Mouse (Mus musculus) fibroblast of lung, adult 2 months (primary cell): Measurements from ENCODE around the gene 5330417H12Rik.

Experiments used
- DNase-seq: peaks from one replicate; pipeline ENCODE4 v3.0.0-alpha.2; 2011; ENCODE audit warnings: low read depth

The 5330417H12Rik gene

DNA sequence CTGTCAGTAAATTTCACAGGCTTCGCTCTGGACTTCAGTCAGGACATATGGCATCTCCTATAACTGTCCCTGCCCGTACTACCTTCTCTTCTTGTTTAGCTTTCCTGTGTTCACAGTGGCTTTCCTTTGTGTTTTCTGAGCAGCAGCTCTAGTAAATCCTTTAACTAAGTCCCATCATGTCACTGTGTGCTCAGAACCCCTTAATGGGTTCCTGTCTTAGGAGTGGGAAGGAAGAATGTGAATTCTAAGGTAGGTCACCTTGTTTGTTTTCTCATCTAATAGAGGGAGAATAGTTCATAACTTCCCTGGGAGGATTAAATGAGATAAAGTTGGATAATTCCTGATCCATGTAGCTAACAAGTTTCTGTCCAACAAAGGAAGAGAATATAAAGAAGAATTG, at the start of gene 5330417H12Rik:
5330417H12Rik (minus strand) TSS at position 101 of the 400 bp plus-strand sequence.
- no peak for DNase-seq

DNA sequence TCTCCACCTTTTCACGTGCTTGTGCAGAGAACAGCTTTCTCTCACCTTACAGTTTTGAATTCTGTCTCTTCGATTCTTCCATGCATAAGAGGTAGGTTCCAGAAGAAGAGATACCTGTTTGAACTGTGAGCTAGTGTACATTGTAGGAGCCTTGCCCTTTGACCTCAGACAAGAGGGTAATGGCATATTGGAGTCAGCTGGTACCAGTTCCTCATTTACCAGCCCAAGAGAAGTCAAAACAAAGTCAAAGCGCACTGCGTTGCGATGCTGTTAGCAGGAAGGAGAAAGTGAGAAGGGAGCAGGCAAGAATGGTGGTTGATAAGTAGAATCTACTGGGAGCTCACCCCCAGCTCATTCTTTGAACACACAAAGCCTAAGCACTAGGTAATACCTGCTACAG, 43.6 kb upstream of the 5330417H12Rik start:
- no peak for DNase-seq

DNA sequence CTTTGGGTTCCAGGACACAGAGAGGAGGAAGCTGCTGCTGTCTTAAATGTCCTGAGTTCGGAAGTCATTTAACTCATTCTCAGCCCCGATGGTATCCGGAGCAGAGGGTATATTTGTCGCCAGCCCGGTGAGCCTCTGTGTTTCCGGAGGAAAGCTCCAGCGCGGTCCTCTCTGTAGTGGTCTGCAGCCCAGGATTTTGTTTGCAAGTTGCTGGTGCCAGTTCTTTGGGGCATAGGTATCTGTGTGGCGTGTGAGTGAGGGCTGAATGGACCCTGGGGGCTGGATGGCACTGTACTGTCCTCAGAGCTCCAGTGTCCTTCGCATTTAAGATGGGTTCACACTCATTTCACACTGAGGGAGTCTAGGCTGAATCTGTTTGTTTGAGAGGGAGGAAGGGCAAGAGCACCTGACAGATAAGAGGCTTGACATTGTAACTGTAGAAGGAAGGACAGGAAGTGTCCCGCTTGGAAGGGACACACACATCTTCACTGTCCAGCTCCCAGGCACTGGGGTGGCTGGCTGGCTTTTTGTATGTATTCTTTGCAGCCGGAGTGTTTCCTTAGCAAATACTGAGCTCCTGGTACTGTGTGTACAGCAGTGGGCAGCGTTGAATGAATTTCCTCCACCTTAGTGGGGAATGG, 41.4 kb upstream of the 5330417H12Rik start:
- DNase-seq = no peak

DNA sequence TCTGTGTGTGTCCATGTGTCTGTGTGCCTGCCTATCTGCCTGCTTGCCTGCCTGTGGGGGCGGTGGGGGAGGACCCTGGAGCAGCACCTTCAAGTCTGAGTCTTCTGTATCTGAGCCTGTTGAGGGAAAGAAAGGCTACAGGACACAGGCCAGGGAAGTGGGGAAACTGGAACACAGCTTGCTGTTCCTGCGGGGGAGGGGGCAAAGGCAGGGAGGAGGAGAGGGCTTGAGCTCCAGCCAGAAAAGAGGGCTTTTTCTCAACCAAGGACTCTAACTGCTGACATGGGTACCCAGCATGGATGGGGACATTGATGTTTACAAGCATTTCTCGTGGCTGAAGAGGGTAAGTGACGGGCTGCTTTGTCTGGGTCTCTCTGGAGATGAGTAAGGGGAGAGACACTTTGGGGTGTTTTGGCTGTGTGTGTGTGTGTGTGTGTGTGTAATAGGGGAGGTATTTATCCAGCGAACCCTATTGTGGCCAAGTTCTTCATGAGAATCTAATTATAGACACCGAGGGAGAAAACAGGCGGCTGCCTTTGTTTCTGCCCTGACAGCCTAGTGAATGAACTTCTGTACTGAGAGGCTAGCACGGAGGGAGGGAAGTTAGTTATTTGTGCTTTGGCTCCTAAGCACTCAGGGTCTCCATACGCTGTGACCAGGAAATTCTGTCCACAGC, 40.8 kb upstream of the 5330417H12Rik start:
- no peak for DNase-seq

DNA sequence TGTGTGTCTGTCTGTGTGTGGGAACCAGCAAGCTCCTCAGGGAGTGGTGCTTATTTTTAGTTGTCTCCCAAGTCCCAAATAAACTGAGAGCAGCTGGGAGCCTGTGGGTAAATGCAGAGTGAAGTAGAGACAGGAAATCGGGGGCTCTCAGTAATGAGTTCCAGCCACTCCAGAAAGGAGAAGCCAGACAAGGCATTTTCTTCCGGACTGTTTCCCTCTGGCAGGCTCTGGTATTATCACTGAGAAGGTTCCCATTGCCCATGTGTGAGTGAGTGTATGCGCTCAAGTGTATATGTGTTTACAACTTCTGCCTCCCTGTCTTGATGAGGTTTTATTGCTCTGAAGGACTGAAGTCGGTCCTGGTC, 40.2 kb upstream of the 5330417H12Rik start:
- peak; percentile 27 for DNase-seq

DNA sequence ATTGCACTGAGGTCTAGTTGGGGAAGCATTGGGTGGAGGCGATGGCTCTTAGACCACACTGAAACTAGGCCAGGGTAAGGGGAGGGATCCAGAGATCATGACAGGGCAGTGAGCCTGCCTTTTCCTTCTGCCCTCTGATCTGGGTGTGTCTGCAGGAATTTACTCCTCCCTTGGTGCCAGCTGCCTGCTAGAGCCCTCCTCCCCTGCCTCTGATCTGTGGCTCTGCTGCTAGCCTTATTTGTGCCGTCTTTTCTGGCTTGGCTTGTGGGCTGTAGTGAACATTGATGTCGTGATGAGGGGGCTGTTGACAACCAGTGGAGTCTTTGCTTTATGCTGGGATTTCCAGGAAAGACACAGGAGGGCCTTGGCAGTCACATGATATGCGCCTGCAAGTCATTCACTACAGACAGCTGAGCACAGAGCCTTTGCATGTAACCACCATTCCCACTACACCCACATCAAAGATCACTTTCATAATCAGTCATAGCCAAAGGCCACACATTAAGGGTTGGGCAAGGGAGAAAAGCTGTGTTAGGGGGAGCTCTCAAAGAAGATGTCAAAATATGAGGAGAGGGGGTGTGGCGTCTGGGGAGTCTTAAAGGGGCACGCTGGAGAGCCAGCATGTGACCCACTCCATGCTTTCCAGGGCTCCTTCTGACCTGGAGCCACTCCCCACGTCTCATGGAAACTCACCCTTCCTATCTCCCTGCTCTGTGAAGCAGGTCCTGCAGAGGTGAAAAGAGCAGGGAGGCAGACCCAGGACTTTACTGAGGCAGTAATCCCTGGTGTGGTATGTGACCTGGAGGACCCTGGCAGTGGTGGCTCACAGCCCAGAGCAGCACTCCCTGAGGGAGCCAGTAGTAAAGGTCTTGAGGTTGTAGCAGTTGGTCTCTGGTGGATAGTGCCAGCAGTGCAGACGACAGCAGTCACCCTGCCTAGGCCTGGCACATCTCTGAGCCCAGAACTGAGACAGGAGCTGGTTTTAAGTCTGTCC, 39.4 kb upstream of the 5330417H12Rik start:
- DNase-seq = peak; percentile 71

DNA sequence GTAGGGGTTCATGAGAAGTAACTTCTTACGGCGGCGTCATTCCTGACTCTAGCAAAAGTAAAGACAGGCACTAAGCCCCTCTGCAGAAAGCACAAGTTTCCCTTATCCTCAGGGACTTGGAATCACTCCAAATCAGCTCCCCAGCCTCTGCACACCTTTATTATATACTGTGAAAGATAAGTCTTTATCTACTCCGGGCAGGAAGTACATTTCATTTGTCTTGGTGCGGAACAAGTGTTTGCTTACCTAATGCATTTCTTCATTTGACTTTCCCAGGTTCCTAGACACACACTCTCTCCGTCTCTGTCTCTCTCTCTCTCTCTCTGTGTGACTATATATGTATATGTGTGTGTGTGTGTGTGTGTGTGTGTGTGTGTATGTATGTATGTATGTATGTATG, 38.7 kb upstream of the 5330417H12Rik start:
- no peak for DNase-seq

DNA sequence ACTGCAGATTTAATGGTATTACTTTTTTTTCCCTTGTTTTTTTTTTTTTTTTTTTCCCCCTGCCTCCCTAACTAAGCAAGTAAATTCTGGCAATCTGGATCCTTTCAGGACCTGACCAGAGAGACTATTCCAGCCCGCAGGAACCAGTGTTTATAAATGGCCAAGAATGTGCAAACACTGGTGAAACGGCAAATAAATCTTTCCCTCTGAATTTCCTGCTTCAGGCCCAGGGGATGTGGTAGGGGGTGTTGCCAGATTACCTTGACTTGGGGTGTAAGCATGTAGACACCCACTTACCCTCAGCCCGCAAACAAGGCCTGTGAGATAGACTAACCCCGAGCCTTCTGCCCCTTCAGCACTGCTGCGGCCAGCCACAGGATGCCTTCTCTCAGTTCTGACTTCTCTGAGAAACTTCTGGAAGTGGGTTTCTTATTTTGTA, 36.9 kb upstream of the 5330417H12Rik start:
- DNase-seq = no peak

DNA sequence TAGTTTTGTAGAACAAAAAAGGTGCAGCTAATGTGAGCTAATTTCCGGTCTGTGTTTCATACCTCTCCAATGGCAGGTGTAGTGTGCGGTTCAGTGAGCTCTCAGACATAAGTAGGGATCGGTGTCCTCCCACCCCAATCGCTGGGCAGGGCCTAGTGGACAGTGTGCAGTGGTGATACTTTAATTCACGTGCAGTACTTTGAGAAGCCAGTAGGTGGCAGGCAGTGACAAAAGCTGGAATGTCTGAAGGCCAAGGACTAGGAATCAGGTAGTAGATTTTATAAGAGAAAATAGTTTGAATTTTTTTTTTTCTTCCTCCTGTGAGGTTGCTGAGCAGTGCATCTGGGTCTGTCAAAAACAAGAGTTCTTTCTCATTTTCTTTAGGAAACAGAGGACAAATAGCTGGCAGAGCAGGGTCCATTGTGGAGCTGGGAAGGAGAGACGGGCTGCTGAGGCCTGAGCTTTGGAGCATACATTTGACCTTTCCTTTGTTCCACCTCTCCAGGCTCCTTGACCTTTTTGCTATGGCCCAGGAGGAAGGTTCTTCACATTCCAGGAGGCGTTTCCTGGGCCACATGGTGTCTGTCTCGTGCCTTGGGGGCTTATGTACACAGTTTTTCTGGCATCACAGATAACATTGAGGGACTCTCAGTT, 36.4 kb upstream of the 5330417H12Rik start:
- DNase-seq = peak; percentile 67

DNA sequence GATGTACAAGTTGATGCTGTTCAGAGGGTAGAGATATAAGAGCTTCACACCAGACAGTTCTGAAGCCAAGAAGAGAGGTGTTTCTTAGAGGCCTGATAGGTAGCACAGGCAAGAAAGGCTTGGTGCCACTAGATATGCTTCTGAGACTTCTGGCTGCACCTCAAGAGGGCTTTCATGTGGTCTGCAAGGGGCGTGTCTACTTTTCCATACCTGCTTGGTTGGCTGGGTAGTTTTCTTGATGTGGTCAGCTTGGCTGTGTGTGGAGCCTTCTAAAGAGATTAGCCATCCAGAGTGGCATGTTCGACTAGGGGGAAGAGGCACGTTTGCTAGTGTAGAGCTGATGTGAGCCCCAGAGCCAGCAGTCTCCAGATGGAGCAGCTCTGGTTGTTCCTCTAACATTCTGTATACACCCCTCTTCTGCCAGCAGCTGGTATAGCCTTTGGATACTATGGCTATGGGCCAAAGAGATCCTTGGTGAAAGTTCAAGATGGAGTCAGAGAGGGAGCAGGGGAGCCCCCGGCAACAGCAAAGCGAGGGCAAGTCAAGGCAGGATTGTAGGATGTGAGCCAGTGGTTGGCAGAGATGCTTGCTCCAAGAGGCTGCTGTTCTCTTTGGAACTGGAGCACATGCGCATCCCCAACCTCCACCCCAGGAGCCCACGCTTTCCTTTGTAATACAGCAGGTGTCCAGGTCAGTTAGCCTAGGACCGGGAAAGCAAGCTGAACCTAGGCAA, 34.4 kb upstream of the 5330417H12Rik start:
- DNase-seq = no peak

DNA sequence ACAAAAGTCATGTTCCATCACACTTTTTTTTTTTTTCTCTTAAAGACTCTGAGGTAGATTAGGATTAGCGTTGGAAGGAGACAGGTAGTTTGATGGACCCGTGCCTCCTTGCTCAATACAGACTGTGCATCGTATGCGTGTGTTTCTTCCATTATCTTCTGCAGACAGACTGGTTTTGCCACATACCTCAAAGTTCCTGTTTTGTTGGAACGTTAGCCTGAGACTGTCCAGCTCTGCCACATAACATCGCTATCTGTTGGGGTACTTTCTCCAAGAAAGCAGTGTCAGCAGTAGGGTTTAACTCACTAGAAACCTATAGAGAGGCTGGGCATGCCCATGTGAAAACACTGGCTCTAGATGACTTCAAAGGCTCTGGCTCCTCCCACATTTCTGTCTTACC, 31.5 kb upstream of the 5330417H12Rik start:
- no peak for DNase-seq

DNA sequence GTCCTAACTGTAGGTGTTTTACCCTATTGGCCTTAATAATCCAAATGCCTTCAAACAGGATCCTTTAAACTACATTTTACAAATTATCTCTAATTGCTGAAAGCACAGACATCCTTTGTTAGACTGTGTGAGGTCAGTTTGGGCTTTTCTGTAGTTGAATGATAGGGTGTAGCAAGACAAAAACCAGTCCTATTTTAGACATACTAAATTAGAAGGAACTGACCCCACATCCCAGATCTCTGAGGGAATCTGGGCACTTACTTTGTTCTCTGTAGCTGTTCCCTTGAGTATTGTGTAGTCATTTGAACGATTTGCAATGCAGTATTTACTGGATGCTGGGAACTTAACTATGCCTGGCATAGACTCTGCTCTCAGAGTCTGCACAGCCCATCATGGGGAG, 26.9 kb upstream of the 5330417H12Rik start:
- DNase-seq = no peak

DNA sequence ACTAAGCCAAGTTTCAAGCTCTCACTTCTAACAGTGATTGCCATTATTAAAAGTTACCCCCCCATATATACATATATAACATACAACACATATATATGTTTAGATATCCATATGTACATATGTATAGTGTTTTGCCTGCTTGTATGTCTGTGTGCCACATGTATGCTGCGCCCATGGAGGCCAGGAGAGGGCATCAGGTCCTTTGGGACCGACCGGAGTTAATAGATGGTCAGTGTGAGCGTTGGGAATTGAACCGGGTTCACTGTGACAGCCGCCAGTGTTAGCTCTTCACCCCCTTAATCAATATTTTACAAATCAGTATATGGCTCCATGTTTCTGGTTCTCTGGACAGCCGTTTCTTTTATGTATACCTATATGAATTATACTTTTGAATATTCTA, 25.0 kb upstream of the 5330417H12Rik start:
- DNase-seq = no peak

DNA sequence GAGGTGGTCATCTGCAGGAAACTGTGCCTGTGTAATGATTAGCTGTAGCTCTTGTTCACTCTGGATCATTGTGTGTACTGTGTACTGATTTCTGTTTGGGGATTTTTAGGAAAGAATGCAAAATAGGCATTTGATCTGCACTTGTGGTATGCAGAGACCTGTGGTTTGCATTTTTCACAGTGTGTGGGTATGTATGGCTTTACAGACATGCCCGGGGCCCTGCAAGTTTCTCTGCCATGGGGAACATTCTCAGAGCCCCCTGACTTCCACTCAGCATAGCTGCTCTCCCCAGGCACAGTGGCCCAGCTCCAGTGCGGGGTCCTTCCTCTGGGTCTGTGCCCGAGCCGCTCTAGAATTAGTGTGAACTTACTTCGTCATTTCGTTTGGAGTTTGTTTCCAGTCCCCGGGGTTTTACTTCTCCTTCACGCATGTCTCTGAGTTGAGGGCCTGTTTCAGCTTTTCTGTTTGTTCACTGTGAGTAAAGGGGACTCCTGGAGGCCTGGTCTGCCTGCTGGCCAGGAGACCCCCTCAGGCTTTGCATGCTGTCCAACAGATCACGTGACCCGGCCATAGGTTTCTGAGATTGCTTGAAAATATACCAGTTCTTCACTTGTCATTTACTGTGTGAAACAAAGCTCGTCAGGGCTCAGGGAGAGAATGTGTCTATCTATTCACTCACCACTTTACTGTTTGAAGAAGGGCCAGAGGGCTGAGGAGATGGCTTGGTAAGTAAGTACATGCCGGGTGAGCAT, 24.2 kb upstream of the 5330417H12Rik start:
- no peak for DNase-seq

DNA sequence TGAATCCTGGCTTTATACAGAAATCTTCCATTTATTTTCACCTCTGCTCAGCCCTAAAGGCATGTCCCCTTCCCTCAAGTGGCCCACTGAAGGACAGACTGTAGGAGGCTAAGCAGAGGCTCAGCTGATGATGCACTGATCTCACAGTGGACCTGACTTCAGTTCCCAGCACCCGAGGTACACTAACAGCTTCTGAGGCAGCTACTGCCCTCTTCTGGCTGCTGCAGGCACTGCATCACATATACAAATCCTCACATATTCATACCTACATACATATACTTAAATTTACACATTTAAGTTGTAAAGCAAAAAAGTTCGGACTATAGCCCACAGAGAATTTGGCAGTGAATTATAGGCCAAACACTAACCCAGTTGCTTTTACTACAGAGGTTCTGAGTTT, 20.0 kb upstream of the 5330417H12Rik start:
- no peak for DNase-seq

DNA sequence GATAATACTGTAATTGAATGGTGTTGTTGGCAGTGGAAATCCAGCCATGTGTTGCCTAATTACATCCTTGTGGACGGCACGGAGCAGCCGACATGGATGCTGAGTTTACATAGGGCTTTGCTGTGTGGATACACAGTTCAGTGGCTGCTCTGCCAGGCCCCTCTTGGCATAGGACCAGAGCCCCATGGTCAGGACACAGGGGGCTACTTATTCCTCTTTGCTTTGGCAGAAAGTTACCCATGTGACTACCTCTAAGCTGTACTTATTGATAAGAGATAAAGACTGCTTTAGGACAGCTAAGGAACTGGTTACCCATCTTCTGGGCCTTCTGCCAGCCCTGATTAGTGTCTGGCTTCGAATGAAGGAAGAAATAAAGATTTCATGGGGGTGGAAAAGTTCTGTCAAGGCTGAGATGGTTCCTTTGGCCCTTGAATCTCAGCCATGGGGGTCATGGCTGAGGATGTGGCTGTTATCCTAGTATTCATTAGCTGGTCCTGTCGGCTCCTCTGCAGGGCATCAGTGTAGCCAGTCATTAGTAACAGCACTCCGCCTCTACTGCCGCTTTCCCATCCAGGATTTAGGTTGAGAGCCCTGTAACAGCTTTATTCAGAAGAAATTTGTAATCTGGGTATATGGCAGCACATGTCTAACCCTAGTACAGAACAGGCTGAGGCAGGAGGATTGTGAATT, 17.8 kb upstream of the 5330417H12Rik start:
- no peak for DNase-seq

DNA sequence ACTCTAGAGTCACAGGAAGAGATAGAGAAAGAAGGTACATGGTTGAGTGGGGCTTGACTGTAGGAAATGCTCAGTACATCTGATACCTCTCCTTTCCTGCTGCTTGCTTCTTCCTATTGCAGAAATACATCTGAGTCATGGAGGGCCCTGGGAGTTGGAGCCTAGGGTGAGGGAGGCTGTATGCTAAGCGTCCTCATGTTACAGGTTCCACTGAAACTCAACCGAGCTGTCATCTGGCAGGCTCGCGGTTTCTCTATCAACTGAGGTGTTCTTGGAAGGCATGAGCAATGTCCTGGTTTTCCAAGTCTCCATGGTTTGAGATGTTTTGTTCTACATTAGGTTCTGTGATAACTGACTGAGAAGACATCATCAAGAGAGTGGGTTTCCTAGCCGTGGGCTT, 13.1 kb upstream of the 5330417H12Rik start:
- DNase-seq = no peak

DNA sequence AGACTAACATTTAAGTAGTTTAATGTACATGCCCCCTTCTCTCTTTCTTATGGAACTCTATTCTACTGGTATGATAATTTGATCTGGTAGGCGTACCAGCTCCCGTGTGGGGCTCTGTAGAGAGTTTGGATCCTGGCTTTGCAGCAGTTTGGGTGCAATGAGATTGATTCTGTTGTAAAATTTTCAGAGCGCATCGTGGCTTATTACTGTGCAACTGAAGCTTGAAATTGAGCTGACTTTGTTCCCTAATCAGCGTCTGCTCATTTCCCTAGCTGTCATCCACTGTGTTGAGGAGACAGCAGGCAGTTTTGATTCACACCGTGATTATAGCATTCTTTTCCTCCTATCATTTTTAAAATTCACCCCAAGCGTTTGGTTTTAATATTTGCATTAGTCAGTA, 12.4 kb upstream of the 5330417H12Rik start:
- no peak for DNase-seq

DNA sequence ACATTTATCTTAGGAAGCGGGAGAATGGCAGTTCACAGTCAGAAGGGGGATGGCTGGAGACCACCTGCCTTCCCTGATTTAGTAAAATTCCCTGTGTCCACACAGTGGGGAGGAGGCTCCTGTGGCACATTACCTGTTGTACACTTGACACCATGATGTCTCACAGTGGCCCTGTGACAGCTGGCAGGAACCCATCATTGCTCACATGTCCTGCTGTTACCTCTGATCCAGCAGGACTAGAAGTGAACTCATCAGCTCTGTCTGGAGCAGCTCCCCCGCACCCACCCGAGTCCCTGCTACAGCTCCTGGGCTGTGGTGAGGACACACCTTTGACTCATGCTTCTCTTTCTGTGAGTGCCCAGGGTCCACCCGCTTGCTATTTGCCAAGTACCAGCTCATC, 8.2 kb upstream of the 5330417H12Rik start:
- no peak for DNase-seq

DNA sequence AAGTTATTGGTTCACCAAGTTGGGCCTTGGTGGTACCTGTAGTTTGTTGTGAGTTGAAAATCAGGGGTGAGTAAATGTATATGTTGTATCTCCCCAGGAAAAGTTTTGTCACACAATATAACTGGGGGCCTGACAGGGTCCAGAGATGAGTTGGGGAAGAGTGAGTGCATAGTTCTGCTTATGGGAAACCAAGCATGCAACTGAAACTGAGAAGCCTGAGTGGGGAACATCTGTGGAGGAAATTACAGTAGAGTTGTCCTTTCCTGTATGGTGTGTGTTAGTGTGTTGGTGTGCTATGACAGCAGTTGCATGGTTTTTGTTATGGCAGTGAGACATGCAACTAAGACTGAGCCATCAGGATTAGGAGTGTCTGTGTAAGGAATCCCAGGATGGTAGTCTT, 3.4 kb upstream of the 5330417H12Rik start:
- no peak for DNase-seq
